ENCODE assay signal across 7 mouse cellular contexts in genomic region chr15:102144274-102144711, GRCm38 (mm10). TPM values are rescaled to one million over a fixed set of nuclear protein-coding genes. Genes with fewer than 3 reads are reported as not detected.
DNase-seq lines count a peak whose midpoint lies in the region; ATAC-seq and TF ChIP-seq lines count a peak whose summit lies in the region.

Gene Igfbp6 (plus strand): TSS chr15:102144362.

- no peaks in the 10 kb centered on the region for H3K9me3 ChIP-seq in E14TG2a.4 (ENCODE audit: low read length)
- H3K9me3 ChIP-seq in intestine, embryonic 15.5 days: no peaks in the 10 kb centered on the region

- no peak for TF ChIP-seq CTCF in E14TG2a.4 (conservative IDR thresholded peaks at IDR 0.05; ENCODE audit: low read length)

- H3K9ac ChIP-seq in intestine, embryonic 15.5 days: peak within 1 kb of the TSS; percentile 29; the same call in 1 of the 2 replicates

- no peak within 1 kb of the TSS for H3K27ac ChIP-seq in intestine, embryonic 15.5 days

- peak within 1 kb of the TSS; percentile 50 for H3K4me2 ChIP-seq in intestine, embryonic 15.5 days (replicated peaks)

- peak; percentile 50 for DNase-seq in MN1 (ENCODE audit: low spot score)
- DNase-seq in gastrocnemius, postnatal 36 days: peak; percentile 46 to 47
- peak; percentile 50 for DNase-seq in lung, postnatal 36 days
- DNase-seq in cerebellum, postnatal 25 days: no peak
- DNase-seq in frontal cortex, postnatal 25 days (ENCODE audit: low spot score in 2 of 2): no peak

- intact Hi-C loops in gastrocnemius, postnatal 36 days (cut with DNase I): no loop called here

- 22% methylated on average over 22 of the region's 22 CpGs for WGBS in intestine, embryonic 15.5 days

- peaks cover 33% of the 10 kb centered on the region for H3K4me1 ChIP-seq in E14TG2a.4 (replicated peaks; ENCODE audit: low read depth, low read length)
- peaks cover 22% of the 10 kb centered on the region for H3K4me1 ChIP-seq in intestine, embryonic 15.5 days (replicated peaks)

- no peak for ATAC-seq in intestine, embryonic 15.5 days

- H3K4me3 ChIP-seq in E14TG2a.4 (replicated peaks; ENCODE audit: low read length): peak within 1 kb of the TSS; percentile 75
- peak within 1 kb of the TSS; percentile 10 for H3K4me3 ChIP-seq in intestine, embryonic 15.5 days (replicated peaks)

- H3K36me3 ChIP-seq in E14TG2a.4 (ENCODE audit: insufficient read depth, low read length): no peaks in the 10 kb centered on the region
- no peaks in the 10 kb centered on the region for H3K36me3 ChIP-seq in intestine, embryonic 15.5 days

- H3K27me3 ChIP-seq in E14TG2a.4 (ENCODE audit: insufficient read depth, low read length): peaks cover 68% of the 10 kb centered on the region
- H3K27me3 ChIP-seq in intestine, embryonic 15.5 days (replicated peaks): peaks cover 24% of the 10 kb centered on the region

RNA-seq across cellular contexts. Expression of gene Igfbp6, which starts in this region (rescaled TPM):
- 10 to 100 TPM; 42.6 TPM for total RNA-seq in gastrocnemius, postnatal 36 days (2021)
- polyA plus RNA-seq in intestine, embryonic 15.5 days (2015; fragmentation: Nextera tagmentation; extraction: Ambion mirVana): 10.9 and 12.7 TPM in 2 replicates

Comparison
In these comparisons a context has a peak if more than half of its experiments do, and no peak if none do; other contexts are left out.
1. DNase-seq: peak in MN1 (single experiment), gastrocnemius, postnatal 36 days (2 of 2) and lung, postnatal 36 days (single experiment); none in cerebellum, postnatal 25 days (0 of 2) and frontal cortex, postnatal 25 days (0 of 2).